Mouse (Mus musculus): ENCODE results near the gene Myof.

DNA sequence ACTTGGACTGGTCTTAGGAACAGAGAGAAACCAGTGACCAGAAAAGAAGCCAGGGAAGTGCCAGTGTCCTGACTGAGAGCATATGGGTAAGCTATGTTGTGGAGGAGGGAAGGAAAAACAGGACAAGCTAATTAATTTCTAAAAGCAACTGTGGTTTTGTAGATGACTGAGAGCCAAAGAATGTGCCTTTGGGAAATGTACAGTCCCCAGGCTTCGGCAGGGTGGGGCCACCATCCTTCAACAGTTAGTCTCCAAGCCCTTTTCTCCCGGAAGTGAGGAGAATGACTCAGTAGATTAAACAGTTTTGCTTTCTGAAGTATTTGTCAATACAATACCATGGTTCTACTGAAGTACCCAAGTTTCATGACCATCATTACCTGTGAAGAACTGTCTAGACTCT lies 5.1 kb downstream of the Myof start:
- TF ChIP-seq CTCF (IDR thresholded peaks at IDR 0.05; ENCODE audit: borderline replicate concordance, insufficient read depth, low read length) (no peak), POLR2A (IDR thresholded peaks at IDR 0.05; ENCODE audit: low read depth, low read length) (no peak)

Measured in embryonic fibroblast, embryonic 13.5 days (primary cell).